Mouse (Mus musculus) NIH3T3 (cell line): Measurements from ENCODE around the gene Adam4.
"Not testable (repeated sequence)": the region's sequence is repeated elsewhere in the genome, so short reads cannot be mapped to it uniquely, and the experiment has no call there.

Experiments
- DNase-seq: peaks from one replicate; pipeline ENCODE4 v3.0.0-alpha.2; 2012; ENCODE audit warnings: low read depth

Adam4 gene

GRCm38 (mm10) chr12:81421846-81422245 lies at the start of gene Adam4:
Gene Adam4, minus strand, starts transcription at chr12:81421946.
- no peak for DNase-seq

GRCm38 (mm10) chr12:81459051-81459450 lies 37.3 kb upstream of the Adam4 start:
- DNase-seq, result not testable (repeated sequence)

GRCm38 (mm10) chr12:81438985-81439384 lies 17.2 kb upstream of the Adam4 start:
- DNase-seq, result not testable (repeated sequence)

GRCm38 (mm10) chr12:81434778-81435177 lies 13.0 kb upstream of the Adam4 start:
- DNase-seq, result not testable (repeated sequence)

- DNase-seq, result no peak
Observed at GRCm38 (mm10) chr12:81413211-81413610, 8.5 kb downstream of the Adam4 start.

GRCm38 (mm10) chr12:81408966-81409365 lies 12.8 kb downstream of the Adam4 start:
- DNase-seq, result peak; percentile 58

- peak; percentile 86 for DNase-seq
Observed at GRCm38 (mm10) chr12:81402187-81402586, 19.6 kb downstream of the Adam4 start.

GRCm38 (mm10) chr12:81379364-81379763 lies 42.4 kb downstream of the Adam4 start, which contains the start of gene Gm4787:
Gene Gm4787, minus strand, starts transcription at chr12:81379464.
- DNase-seq, result not testable (repeated sequence)
